Mouse (Mus musculus) stomach, embryonic 16.5 days (tissue): ENCODE measurements at regions not wholly inside any gene's neighbourhood (a gene's known extent, or its start where the extent isn't known, plus 50 kb on each side); places are given as distances from the start of the nearest gene placed in this dataset.

Source experiments
- ATAC-seq: fragments of 200-750 bp; cut with Nextera tagmentation; 2 replicates; pipeline ENCODE4 v1.8.0; 2017; ENCODE audit warnings: moderate number of reproducible peaks, moderate TSS enrichment; ENCODE audit not compliant: insufficient read depth, low FRiP score
- H3K27ac ChIP-seq: fragments of 300-500 bp; sonication (generic); 2 replicates; pipeline ENCODE4 v1.5.1; 2014; ENCODE audit warnings: low read length
- H3K27me3 ChIP-seq: fragments of 300-500 bp; sonication (generic); 2 replicates; pipeline ENCODE4 v1.6.1; 2014; ENCODE audit warnings: low read length, control low read depth, mixed read lengths; ENCODE audit not compliant: control insufficient read depth, insufficient read depth
- H3K36me3 ChIP-seq: fragments of 300-500 bp; sonication (generic); 2 replicates; pipeline ENCODE4 v1.6.1; 2014; ENCODE audit warnings: low read length; ENCODE audit not compliant: control insufficient read depth, insufficient read depth
- H3K4me1 ChIP-seq: fragments of 300-500 bp; sonication (generic); 2 replicates; pipeline ENCODE4 v1.6.1; 2014; ENCODE audit warnings: low read length, control low read depth, mixed read lengths; ENCODE audit not compliant: control insufficient read depth, insufficient read depth
- H3K4me2 ChIP-seq: fragments of 300-500 bp; sonication (generic); 2 replicates; pipeline ENCODE4 v1.6.1; 2014; ENCODE audit warnings: low read depth, low read length, mixed read lengths
- H3K4me3 ChIP-seq: fragments of 300-500 bp; sonication (generic); replicated peaks from 2 replicates; pipeline ENCODE4 v1.5.1; 2014; ENCODE audit warnings: mild to moderate bottlenecking, low read length
- H3K9ac ChIP-seq: fragments of 300-500 bp; sonication (generic); 2 replicates; pipeline ENCODE4 v1.6.1; 2014; ENCODE audit warnings: low read length
- H3K9me3 ChIP-seq: fragments of 300-500 bp; sonication (generic); replicated peaks from 2 replicates; pipeline ENCODE4 v1.6.1; 2016; ENCODE audit warnings: low read length, control low read depth; ENCODE audit not compliant: control insufficient read depth
- WGBS: fragments of 180-500 bp; shearing (Covaris S2); extraction: QIAGEN DNeasy Blood & Tissue Kit; methylation state at CpG from one replicate; pipeline ENCODE4 v1.1.7; 2014; 5-methylcytosine and 5-hydroxymethylcytosine counted together

DNA sequence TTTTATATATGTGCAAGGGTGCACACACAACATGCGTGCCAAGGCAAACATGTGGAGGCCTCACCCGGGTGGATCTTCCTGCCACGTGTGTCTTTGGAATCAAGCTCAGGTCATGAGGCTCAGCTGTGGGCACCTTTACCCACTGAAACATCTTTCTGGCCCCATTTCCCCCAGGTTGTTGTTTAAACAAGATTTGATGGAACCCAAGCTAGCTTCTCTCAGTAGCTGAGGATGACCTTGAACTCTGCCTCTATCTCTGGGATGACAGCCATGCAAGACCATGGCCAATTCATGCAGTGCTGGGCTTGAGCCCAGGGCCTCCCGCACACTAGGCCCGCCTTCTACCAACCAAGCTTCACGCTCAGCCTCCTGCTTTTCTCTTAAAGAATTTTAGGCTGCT, 480.9 kb downstream of the Ajap1 start:
- Histone ChIP-seq H3K27me3 (no peaks in the 10 kb centered on the region), H3K27ac (no peak overlapping the region), H3K9ac (no peak overlapping the region), H3K4me2 (no peak overlapping the region), H3K4me3 (no peak overlapping the region), H3K9me3 (no peaks in the 10 kb centered on the region), H3K36me3 (no peaks in the 10 kb centered on the region), H3K4me1 (no peaks in the 10 kb centered on the region)
- ATAC-seq, result no peak
- WGBS, result 88% methylated on average over 6 of the region's 6 CpGs

DNA sequence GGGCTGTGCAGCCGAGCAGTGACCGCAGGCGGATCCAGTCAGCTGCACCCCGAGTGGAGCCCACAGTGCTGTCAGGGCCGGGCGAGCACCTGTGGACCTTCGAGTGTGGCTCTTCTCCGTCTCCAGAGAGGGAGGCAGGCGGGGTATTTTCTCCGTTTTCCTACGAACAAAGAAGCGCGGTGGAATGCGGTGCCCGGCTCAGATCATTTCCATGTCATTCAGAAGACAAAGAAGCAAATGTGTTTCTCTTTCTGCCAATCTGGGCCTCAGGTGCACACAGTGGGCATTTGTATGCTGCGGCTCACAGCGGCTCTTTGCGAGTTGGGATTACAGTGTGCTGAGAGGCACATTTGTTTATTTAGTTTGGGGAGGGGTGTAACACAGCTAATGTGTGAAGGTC, 483.1 kb downstream of the Ajap1 start:
- no peaks in the 10 kb centered on the region for H3K36me3 ChIP-seq
- H3K9ac ChIP-seq, result no peak overlapping the region
- no peak for ATAC-seq
- no peaks in the 10 kb centered on the region for H3K4me1 ChIP-seq
- H3K4me2 ChIP-seq, result no peak overlapping the region
- no peaks in the 10 kb centered on the region for H3K27me3 ChIP-seq
- no peak overlapping the region for H3K4me3 ChIP-seq
- no peaks in the 10 kb centered on the region for H3K9me3 ChIP-seq
- WGBS, result 42% methylated on average over 18 of the region's 18 CpGs
- H3K27ac ChIP-seq, result no peak overlapping the region

DNA sequence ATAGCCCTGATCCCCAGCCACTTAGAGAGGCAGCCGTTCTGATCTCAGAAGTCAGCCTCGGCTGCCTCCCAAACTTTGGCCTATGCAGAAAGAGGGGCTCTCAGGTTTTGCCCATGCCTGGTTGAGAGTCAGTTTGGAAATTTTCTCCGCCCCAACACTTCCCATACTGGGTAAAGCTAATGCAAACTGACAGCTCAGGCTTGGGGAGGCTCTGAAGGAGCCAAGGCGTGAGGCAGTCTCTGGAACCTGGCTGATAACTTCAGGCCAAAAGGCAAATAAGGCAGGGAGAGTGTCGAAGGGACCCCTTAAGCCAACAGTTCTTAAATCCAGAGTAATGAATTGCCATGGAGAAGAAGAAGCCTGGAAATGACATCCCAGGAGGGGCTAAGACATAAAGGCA, 485.4 kb downstream of the Ajap1 start:
- ATAC-seq, result no peak

DNA sequence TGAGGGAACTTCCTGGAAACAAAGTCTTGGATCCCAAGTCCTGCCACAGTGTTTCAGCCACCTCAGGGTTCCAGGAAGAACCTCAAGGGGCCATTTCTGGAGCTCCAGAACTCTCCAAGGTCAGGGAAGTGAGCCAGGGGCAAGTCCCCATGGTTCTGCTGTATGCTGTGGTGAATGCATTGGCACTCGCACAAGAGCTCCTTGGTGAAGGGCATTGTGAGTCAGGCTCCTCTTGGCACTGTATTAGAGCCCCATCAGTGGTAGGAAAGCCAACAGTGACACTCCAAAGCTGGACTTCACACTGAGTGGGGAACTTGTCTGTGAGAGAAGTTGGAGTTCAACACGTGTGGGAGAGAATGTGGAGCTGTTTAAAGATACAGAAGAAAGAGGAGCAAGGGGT, 486.0 kb downstream of the Ajap1 start:
- ATAC-seq, result no peak
- no peak overlapping the region for H3K4me2 ChIP-seq
- H3K9me3 ChIP-seq, result no peaks in the 10 kb centered on the region
- no peak overlapping the region for H3K27ac ChIP-seq
- no peaks in the 10 kb centered on the region for H3K36me3 ChIP-seq
- H3K9ac ChIP-seq, result no peak overlapping the region
- no peak overlapping the region for H3K4me3 ChIP-seq
- 79% methylated on average over 2 of the region's 2 CpGs for WGBS
- H3K27me3 ChIP-seq, result no peaks in the 10 kb centered on the region
- no peaks in the 10 kb centered on the region for H3K4me1 ChIP-seq

More for the DNA sequence above, 485.4 kb downstream of the Ajap1 start:
- no peaks in the 10 kb centered on the region for H3K36me3 ChIP-seq
- no peak overlapping the region for H3K4me2 ChIP-seq
- H3K9ac ChIP-seq, result no peak overlapping the region
- H3K27me3 ChIP-seq, result no peaks in the 10 kb centered on the region
- H3K4me3 ChIP-seq, result no peak overlapping the region
- no peaks in the 10 kb centered on the region for H3K9me3 ChIP-seq
- 74% methylated on average over 5 of the region's 5 CpGs for WGBS
- H3K4me1 ChIP-seq, result no peaks in the 10 kb centered on the region
- H3K27ac ChIP-seq, result no peak overlapping the region

DNA sequence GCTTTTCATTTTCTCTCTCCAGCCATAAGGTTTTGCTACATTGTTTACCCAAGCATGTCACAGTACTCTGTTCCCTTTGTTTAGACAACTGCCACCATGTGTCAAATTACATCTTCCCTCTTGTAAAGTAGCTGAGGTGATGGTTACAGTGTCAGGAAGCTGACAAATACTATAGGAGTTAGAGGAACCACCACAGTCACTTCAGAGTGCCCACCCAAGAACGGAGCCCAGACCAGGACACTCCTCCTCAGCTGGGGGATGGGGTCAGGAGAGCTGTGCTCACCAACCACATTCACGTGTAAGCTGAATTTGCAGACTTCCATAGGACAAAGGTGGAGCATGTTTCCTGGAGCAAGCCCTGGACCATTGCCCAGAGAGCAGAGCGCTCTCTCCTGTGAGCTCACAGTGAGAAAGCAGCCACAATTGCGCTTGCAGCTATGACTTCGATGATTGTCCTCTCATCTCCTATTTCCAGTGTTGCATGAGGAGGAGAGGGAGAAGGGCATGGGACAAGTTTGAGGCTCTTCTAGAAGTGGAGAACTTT, 487.5 kb downstream of the Ajap1 start:
- ATAC-seq, result no peak
- Histone ChIP-seq H3K27me3 (no peaks in the 10 kb centered on the region), H3K9me3 (no peaks in the 10 kb centered on the region), H3K9ac (no peak overlapping the region), H3K4me3 (no peak overlapping the region), H3K4me1 (no peaks in the 10 kb centered on the region), H3K27ac (no peak overlapping the region), H3K4me2 (no peak overlapping the region), H3K36me3 (no peaks in the 10 kb centered on the region)
- WGBS, result 57% methylated on average over 5 of the region's 5 CpGs

DNA sequence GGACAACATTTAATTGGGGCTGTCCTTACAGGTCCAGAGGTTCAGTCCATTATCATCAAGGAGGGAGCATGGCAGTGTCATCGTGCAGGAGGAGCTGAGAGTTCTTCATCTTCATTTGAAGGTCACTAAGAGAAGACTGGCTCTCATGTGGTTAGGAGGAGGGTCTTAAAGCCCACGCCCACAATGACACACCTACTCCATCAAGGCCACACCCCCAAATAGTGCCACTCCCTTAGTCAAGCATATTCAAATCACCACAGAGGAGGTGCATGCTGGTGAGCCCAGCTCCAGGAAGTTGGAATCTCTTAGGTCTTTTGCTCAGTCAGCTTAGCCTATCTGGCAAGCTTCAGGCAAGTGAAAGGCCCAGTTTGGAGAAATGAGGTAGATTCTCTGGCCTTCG, 488.4 kb downstream of the Ajap1 start:
- no peak overlapping the region for H3K9ac ChIP-seq
- H3K4me3 ChIP-seq, result no peak overlapping the region
- no peak overlapping the region for H3K4me2 ChIP-seq
- H3K36me3 ChIP-seq, result no peaks in the 10 kb centered on the region
- no peaks in the 10 kb centered on the region for H3K4me1 ChIP-seq
- no peak overlapping the region for H3K27ac ChIP-seq
- WGBS, result 75% methylated on average over 3 of the region's 3 CpGs
- H3K27me3 ChIP-seq, result no peaks in the 10 kb centered on the region
- no peaks in the 10 kb centered on the region for H3K9me3 ChIP-seq
- ATAC-seq, result no peak

DNA sequence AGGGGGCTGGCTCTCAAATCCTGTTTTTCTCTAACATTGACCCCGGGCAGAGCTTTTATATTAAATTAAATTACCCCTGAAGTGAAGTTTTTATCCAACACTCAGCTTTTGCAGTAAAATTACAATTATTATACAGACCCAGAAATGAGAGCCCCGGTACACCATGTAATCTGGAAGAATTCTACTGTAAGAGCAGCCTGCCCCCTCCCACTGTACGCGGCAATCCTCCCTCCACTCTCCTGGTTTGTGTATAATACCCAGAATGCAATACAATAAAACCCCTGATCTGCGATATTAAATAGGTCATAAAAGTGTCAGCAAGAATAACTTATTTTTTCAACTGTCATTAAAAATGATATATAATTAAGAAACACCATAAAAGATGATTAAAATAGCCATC, 492.3 kb downstream of the Ajap1 start:
- Histone ChIP-seq H3K36me3 (no peaks in the 10 kb centered on the region), H3K9ac (no peak overlapping the region), H3K4me2 (no peak overlapping the region), H3K27ac (no peak overlapping the region), H3K27me3 (no peaks in the 10 kb centered on the region), H3K9me3 (no peaks in the 10 kb centered on the region), H3K4me1 (no peaks in the 10 kb centered on the region), H3K4me3 (no peak overlapping the region)
- WGBS, result 70% methylated on average over 5 of the region's 5 CpGs
- no peak for ATAC-seq

DNA sequence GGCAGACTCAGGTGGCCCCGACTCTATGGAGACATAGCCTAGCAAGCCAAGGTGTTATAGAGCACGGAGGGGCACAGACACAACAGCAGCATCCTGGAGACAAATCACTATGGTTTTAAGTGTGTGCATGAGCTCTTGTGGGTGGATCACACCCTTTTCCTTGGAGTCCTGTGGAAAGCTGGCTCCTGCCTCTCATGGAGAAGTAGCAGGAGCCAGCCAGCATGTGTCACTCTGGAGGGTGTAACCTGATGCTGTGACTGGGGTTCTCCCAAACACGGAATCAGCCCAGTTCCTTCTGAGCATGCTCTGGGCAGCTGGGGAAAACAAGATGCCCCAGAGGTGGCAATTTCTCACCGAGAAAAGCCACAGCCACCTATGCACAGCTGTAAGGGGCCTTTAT, 494.9 kb downstream of the Ajap1 start:
- Histone ChIP-seq H3K9ac (no peak overlapping the region), H3K4me1 (no peaks in the 10 kb centered on the region), H3K4me3 (no peak overlapping the region), H3K36me3 (no peaks in the 10 kb centered on the region), H3K4me2 (no peak overlapping the region), H3K9me3 (no peaks in the 10 kb centered on the region), H3K27ac (no peak overlapping the region), H3K27me3 (no peaks in the 10 kb centered on the region)
- no peak for ATAC-seq
- WGBS, result 66% methylated on average over 4 of the region's 4 CpGs

DNA sequence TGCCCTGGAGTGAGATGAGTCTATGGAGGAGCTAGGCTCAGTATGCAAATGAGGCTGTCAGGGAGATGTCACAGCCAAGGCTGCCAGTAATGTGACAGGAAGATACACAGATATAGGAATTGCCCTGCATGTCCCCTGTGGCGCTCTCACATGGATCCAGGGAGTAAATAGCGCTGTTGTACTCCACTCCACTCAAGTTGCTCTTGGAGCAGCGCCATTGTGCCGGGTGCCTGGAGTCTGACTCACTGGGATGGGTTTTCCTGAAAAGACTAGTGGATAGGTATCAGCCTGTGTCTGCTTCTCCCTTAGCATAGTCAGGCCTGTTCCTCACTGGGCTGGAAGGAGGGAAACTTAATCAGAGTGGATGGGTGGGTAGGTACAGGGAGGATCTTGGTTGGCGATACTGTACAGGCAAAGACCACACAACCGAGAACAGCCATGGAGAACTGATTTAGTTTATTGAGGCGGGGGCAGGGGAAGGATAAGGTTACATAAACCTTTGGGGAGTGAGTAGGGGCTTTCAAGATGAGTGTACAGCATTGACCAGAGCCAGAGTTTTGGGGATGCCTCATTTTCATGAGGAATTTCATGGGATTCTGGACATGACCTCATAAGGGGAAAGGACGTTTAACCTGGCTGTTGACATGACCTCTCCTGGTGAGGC, 497.5 kb upstream of the Kcnab2 start:
- Histone ChIP-seq H3K27me3 (no peaks in the 10 kb centered on the region), H3K27ac (no peak overlapping the region), H3K4me1 (no peaks in the 10 kb centered on the region), H3K9me3 (no peaks in the 10 kb centered on the region), H3K36me3 (no peaks in the 10 kb centered on the region), H3K4me3 (no peak overlapping the region), H3K4me2 (no peak overlapping the region), H3K9ac (no peak overlapping the region)
- ATAC-seq, result no peak
- WGBS, result 71% methylated on average over 8 of the region's 8 CpGs
